Mouse (Mus musculus) heart, adult 2 months (tissue): ENCODE measurements at regions not wholly inside any gene's neighbourhood (a gene's known extent, or its start where the extent isn't known, plus 50 kb on each side); places are given as distances from the start of the nearest gene placed in this dataset.

Source experiments
- CTCF ChIP-seq: fragments of 200-600 bp; IDR thresholded peaks from 2 replicates; pipeline ENCODE4 v1.8.1; 2022; ENCODE audit warnings: antibody characterized with exemption, mild to moderate bottlenecking, moderate library complexity
- EP300 ChIP-seq: fragments of 200-500 bp; IDR thresholded peaks from 2 replicates; pipeline ENCODE4 v1.6.1; 2011; ENCODE audit warnings: low read depth, low read length, control low read depth; ENCODE audit not compliant: insufficient read depth
- POLR2A ChIP-seq: fragments of 200-500 bp; IDR thresholded peaks from 2 replicates; pipeline ENCODE4 v1.6.1; 2011; ENCODE audit warnings: mild to moderate bottlenecking, low read depth, low read length, control low read depth; ENCODE audit not compliant: insufficient read depth

DNA sequence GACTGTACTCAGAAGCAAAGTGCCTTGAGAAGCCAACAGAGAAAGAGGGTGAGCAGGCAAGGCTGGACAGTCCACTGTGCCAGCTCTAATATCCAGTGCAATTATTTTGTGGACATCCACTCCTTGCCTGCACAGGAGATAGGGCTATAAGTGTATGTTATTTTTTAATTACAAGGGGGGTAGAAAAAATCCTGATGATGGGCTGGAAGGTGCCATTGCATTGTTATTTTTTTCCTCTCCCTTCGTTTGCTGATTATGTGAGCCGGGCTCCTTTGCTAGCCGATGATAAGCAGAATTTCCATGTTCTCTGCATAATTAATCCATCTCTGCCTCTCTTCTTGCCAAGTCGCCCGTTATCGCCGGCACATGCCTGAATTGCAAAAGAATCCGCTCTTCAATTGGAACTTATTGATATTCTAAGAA is 399.3 kb downstream of the 9330182O14Rik start:
- TF ChIP-seq EP300 (no peak), POLR2A (no peak), CTCF (no peak)
